Mouse (Mus musculus) CD4-positive, CD25-positive, alpha-beta regulatory T cell, adult 4 months (primary cell): ENCODE measurements around the gene Kif26a. TPM values are rescaled to one million over a fixed set of nuclear protein-coding genes. Genes with fewer than 3 reads are reported as not detected.

ENCODE experiments used
- ATAC-seq: one replicate; pipeline ENCODE4 v1.8.0; 2017
- polyA plus RNA-seq, 2 experiments: library from polyadenylated mRNA; unstranded; fragments of 100-300 nt; shearing (Covaris generic); gene quantifications; one replicate each; pipeline ENCODE4 v1.2.1; 2017

Gene Kif26a
- polyA plus RNA-seq, 2 experiments from 2014 or later: not detected

DNA sequence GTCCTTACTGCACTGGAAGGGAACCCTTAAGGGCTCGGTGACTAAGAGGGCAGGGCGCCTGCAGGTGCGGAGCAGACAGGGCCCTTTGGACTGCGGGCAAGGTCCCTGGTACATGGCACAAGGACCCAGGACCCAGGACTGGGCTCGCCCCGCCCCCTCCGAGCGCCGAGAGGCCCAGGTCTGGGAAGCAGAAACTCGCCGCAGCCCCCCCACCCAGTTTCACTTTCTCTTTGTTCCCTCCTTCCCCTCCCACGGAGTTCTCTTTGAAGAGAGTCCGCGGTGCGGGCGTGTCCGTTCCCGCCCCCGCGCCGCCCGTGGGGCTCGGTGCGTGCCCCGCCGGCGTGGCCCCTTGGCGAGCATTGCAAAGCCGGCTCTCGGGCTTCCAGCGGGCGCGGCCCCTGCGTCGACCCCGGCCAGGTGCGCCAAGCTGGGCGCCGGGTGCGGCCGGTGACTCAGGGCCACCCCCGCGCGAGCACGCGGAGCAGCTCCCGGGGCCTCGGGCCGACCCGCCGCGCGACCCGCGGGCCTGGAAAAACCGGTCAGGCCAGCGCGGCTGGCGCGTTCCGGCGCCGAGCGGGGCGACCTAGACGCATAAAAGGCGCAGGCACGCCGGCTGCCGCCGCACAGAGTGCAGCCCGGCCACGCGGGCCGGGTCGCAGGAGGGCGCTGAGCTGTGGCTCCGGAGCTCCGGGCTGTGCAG is 15.7 kb upstream of the Kif26a start:
- ATAC-seq: peak; percentile 85

DNA sequence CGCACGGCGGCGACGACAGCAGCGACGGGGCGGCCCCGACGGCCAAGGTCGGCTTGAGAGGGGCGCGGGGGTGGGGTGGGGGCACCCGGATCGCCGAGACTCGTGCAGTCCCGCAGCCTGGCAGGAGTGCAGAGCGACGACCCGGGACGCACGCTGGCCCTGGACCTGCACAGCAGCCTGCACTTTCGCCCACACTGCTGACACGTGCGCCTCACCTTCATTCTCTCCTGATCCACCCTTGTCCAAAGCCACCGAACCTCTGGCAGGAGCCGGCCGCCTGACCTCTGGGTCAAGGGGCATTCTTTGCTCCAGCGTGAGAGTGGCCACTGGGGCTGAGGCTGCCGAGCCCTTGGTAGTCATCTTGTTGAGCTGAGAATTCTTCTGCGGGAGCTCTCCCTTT is 15.1 kb upstream of the Kif26a start:
- no peak for ATAC-seq

DNA sequence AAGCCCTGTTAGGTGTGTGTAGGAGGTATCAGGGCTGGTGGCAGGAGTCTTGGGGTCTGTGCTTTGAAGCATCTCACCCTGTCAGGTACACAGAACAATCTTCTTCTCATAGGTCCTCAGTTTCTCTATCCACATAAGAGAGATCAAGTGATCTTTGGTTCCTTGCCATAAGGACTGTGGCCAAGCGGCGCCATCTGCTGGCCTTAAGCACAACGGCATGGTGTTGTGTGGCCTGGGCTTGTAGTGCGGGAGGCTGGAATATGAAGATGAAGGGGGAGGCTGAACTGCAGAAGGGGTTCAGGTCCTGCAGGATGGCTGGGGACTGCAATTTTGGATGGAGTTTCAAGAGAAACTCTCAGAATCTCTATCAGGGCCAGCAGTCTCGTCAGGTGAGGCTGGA is 5.8 kb upstream of the Kif26a start:
- peak; percentile 74 for ATAC-seq

DNA sequence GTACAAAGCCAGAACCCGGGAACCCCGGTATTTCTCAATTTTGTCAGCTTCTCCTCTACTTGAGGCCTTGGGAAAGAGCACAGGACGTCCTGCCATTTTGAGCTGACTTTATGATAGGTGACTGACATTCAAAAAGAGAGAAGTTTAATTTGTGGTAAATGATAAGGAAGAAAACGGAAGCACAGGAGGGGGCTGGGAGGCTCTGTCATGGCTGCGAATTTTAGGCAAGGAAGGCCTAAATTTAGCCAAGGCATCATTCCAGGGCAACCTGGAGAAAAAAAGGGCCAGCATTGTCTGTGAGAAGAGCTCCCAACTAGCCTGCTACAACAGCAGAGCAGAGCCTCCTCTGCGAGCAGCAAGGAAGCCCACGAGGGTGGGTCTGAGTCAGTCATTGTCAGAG is 5.3 kb upstream of the Kif26a start:
- no peak for ATAC-seq

DNA sequence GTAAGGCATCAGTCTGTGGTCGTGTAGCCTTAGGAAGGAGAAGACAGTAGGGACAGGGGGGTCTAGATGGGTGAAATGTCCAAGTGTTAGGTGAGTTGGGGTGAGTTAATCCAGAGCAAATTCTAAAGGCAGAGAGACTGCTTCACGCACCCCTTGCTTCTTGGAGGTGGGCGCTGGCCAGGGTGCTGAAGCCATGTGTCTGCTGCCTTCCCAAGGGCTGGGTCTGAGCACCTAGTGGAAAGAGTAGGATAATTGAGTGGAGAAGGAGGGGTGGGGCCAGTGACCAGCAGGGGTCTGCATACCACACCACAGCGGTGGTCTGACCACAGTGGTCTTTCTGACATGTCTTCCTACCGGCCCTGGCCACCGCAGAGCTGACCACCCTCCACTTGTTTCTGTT is 4.7 kb upstream of the Kif26a start:
- no peak for ATAC-seq

DNA sequence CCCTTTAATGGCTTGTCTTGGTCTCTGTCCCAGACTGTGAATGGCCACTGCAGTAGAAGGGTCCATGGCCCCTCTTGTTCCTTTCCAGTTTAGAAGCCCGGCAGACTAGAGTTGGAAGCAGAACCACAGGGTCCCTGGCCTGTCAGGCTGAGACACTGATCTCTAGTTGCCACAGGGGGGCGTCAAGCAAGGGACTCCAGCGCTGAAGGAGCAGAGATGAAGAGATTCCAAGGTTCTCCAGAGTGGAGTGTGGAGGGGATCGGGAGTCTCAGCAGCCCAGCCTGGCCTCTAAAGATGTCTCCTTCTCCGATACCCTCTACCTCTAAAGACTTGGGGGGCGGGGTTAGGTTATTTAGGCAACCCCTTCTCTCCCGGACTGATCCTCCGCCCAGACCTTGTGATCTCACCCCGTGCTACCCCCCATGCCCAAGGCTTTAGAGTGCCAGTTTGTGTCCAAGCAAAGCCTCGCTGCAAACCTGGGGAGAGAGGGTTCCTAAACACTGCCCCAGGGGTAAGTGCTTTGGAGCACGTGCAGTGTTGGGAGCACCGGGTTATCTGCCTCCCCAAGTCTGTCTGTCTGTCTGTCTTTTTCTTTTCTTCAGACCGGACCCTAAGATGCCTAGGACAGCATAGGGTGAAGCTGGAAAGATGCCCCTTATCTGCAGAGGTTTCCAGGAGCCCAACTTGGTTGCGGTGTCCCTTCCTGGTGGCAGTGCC is 2.7 kb upstream of the Kif26a start:
- no peak for ATAC-seq

DNA sequence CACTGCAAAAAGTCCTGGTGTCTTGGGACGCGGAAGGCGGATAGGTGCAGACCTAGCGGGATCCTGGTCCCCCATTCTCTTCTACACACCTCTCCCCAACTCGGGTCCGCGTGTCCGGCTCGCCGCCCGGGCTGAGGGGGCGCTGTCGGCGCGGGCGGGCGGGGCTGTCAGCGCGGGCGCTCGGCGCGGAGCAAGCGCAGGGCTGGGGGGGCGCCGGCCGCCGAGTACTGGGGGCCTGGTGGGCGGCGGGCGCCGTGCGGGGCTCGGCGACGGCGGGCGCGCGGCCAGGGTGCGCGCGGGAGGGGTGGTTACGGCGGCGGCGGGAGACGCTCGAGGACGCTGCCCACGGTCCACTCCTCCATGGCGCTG is 2.2 kb upstream of the Kif26a start:
- ATAC-seq: no peak

DNA sequence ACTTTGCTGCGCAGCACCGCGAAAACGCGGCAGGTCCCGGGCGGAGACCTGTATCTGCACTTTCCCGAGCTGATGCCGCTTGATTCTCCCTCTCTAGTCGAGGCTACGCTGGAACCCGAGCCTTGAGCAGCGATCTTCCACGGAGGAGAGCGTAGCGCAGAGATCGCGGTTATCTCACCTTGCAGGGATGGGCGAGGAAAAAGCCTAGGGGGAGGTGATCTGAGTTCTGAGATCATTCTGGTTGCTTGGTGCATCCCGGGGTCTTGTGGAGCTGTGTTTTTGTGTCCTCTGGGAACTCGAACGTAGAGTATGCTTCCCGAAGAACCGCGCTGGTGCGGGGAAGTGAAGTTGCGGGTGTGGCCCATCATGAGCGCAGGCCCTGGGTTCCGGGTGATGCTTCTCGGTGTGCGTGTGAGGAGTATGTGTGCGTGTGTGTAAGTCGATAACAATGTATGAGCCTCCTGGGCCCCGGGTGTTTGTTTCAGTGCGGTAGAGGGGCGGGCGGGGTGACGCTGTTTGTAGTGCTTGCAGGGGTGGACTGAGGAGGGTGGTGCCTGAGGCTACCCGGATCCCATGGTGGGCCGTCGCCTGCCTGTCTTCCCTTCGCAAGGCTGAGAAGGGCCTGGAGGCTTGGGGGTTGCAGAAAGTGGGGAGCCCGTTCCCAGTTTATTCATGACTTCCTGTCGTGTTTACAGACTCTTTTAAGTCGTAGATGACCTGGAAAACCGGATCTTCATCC is 1.5 kb upstream of the Kif26a start:
- ATAC-seq: no peak

DNA sequence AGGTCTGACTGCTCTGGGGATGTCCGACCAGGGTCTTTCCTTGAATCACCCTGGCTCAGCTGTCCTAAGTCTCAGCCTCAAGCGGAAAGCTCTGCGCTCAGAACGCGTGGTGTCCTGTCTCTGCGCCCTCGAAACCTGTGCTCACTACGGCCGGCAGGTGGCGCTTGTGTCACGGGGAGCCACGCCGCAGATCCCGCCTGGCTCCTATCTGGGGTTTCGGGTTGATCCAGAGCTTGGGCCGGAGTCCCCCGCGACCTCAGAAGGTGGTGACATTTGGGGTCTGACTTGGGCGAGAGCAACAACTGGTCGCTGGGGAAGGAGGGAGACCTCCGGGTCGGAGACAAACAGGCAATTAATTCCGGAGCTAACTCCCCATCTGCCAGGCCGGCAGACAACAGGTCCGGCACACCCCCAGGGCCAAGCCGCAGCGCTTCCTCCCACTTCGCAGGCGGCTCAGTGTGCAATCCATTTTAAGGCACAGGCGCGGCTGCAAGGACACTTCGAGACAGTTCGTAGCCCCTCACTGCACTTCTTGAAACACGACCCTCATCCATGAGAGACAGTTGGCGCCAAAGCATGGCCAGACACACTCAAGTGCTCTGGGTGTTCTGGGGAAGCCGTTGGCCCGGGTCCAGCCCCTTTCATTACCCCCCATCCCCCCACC is 665 bp upstream of the Kif26a start:
- peak; percentile 68 for ATAC-seq

DNA sequence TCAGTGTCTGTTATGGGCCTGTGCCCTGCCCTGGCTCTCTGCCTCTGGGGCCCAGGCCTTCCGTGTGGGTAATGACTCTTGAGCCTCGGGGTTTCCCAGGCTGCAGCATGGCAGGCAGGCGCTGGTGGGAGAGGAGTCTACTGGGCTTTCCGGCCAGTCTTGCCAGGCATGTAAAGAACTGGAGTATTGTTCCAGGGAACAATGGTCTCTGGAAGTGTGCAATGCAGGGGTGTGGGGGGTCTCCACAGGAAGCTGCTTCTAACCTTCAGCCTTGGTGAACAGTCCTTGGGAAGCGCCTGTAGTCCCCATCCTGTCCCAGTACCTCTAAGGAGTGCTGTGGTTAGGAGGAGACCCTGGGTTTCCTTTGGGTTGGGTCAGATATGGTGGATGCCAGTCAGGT is 1.4 kb downstream of the Kif26a start:
- ATAC-seq: no peak

DNA sequence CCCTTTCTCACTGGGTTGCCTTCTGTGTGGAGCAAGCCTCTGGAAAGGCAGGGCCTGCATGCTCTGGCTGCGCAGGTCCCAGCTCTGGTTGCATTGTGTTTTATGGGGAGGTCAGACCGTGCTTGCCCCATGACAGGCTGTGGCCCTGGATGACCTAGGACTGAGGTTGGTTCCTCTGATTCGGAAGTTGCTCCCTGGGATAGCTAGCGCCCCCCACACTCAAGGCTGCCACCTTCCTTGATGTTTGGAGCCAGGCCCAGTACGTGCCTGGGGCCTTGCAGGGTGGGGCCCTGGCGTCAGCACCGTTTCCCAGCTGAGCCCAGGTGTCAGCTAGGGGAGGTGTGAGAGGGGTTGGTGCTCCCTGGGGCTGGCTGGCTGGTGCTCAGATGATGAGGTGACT is 4.0 kb downstream of the Kif26a start:
- no peak for ATAC-seq

DNA sequence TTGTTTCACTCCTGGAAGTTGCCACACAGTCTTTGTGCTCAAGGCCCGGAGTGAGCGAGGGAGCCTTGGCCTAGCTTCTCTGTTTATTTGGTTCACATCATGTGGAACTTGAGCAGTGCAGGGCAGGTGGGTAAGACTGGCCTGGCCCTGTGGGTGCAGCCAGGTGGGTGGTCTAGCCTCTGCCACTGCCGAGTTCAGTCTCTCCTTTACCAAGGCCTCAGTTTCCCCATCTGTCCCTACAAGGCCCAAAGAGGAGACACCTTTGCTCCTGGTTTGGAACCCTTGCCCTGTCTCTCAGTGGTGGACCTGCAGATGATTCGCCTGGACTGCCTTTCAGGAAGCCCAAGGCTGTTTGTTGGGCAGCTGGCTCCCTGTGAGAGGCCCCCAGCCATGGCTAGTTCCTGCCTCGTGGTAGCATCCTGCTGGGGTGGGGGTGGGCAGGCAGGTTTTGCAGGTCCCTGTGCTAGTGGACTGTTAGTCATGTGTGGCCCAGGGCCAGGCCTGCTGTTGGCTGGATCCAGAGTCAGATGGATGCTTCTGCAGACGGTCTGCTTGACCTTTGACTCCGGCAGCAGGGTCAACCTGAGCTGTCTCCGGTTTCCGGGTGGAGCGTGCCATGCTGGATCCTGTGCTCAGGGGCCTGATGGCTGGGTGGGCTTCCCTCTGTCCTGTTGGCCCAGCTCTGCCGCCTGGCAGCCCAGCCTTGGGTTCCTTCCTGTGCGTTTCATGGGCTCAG is 5.4 kb downstream of the Kif26a start:
- no peak for ATAC-seq

DNA sequence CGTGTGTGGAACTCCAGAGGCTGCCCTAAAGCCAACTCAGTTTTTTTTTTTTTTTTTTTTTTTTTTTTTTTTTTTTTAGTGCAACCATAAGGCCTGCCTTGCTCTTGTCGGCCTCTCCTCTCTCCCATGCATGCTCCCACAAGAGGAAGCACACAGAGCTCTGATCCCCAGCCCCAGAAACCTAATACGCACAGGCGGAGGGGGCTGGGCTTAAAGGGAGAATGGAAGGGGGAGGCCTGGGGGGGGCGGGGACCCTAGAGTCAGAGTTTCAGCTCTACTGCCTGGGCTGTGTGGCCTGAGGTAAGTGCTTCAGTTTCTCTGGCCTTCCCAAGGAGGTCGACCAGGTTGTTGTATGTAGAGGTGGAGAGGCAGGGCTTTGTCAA is 6.0 kb downstream of the Kif26a start:
- ATAC-seq: no peak

DNA sequence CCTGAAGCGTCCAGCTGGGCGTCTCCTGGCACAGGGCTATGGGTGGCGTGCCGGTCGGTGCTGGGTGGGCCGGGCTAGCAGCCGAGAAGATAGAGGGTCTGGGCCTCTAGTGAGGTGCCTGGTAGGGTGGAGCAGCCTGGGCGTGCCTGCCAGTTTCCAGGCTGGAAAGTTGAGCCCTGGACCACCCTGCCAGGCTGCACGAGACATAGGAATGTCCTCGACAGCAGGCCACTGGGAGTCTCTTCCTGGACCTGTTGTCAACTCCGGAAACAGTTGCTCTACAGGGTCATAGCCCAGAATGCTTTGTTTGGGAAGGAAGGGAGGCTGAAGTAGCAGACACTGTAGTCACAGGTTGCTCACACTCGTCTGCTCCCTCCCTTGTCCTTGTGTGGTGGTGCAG is 7.6 kb downstream of the Kif26a start:
- ATAC-seq: no peak

DNA sequence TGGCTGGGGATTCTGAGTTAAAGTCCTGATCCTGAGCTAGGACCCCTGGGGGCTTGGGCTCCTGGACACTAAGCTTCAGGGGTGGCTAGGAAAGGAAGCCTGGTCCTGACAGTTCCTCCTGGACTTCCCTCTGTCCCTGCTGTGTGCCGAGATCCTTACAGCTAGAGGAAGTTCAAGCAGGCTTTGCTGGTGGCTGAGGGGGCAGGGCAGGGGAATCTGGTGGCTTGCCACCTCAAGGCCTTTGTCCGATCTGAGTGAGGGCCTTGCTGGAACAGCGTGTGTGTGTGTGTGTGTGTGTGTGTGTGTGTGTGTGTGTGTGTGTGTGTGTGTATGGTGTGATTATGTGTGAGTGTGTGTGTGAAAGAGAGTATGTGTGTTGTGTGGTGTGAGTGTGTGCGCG is 8.5 kb downstream of the Kif26a start:
- no peak for ATAC-seq

DNA sequence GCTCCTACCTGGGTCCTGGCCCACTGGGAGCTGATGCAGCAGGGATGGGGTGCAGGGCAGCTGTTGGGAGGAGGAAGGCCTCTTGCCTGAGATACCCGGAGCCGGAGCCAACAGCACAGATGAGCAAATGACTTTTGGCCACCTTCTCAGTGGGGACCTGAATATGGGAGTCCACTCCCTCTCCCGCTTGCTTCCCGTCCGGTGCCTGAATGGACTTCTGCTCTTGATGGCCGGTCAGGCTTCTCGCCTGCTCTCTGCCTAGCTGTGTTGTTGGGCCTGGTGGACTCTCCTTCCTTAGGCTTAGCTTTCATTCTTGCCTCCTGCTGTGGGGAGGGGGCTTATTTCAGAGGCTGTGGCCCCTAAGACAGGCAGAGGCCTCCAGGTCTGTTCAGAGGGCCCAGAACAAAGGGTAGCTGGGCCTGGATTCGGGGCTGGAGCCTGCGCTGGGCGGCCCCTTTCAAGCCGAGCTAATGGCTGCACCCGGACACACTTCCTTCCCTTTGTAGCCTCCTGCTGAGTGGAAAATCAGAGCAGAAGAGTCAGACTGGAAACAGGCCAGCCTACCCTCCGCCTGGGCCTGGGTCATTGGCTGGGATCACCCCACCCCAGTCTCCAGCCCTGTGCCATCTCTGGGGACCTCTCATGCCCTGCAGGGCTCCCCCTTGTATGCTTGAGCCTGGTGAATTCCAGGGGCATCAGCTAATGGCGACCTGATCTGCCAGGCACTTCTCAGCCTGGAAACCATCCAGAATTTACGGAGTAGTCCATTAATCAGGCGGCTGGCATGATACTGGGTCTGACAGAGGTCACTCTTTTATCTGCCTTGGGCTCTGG is 9.4 kb downstream of the Kif26a start:
- no peak for ATAC-seq

DNA sequence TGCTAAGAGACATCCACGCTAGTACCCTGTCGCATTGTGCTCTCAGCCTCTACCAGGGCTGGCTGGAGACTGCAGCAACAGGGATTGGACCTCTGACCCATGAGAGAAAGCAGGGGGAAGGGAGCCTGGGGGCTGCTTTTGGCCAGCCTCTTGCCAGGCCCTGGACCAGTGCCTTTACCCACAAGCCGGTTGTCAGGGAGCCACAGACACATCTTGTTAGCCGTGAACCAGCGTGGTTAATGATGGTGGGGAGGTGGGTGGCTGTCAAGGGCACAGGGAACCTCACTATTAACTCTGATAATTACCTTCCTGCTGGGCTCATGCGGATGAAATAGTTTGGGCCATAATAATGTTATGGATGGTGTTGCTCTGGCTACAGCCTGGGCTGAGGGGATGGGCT is 10.8 kb downstream of the Kif26a start:
- ATAC-seq: no peak

DNA sequence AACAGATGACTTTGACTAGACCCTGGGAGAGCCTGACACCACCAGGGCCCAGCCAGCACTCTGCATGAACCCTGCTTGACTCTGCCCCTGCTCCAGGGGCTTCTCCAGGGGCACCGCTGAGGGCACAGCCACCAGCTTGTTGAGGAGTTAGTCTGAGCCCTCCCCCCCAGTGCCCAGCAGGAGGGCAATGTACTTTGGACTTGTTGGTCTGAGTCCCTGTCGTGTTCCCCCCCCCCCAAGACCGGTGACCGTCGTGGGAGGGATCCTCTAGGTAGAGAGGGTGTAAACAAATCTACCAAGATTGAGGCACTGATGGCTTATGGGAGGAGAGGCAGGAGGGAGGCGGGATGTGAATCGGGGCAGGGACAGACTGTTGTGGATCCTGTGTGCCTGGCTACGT is 12.2 kb downstream of the Kif26a start:
- ATAC-seq: no peak

DNA sequence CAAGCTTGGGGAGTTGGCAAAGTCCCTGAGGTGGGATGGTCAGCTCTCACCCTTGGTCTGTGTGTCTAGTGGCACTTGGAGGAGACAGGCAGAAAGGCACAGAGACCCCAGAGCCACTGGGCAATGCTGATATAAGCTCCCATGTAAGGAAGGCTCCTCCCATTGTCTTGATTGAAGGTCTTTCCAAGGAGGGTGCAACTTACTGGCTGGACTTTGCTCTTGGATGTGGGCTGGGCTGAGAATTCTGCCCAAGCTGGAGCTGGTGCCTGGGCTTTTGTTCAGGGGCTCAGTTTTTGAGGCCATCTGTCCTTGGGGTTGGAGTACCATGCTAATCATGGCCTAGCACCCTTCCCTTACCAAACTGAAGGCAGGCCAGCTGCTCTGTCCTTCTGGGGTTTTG is 12.8 kb downstream of the Kif26a start:
- no peak for ATAC-seq

DNA sequence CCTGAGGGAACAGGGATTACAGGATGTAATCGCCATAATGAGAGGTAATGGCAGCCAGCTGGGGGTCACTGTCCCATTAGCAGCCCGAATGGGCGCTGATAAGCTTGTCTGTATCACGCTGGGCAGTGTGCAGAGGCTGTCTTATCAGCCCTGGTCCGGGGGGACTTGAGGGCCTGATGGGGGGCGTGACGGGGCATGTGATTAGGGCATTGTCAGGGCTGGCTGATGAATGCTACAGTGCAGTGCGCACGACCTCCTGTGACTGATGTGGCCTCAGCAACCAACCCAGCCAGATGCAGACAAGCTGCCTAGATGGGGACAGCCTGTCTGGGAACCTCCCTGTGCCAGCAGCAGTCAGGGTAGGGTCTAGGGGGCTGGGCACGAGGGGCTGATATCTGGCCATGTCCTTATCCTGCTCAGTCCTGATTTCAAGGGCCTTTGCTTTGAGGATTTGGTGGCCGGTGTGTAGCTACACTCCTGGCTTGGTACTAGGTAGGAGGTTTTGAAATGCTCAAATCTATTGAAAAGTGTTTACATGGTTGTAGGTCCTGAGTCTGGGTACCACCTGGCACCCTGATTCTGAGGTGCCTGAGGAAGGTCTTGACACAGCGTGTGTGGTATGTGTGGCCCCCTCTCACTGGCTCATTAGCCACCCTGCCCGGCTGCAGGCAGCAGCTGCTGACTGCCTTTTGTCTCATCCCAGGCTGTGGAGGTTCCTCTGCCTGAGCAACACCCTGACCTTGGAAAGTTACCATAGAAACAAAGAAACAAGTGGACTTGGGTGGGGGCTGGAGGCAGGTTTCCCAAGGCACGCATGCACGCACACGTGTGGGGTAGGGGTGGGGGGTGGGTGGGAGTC is 18.2 kb downstream of the Kif26a start:
- no peak for ATAC-seq

DNA sequence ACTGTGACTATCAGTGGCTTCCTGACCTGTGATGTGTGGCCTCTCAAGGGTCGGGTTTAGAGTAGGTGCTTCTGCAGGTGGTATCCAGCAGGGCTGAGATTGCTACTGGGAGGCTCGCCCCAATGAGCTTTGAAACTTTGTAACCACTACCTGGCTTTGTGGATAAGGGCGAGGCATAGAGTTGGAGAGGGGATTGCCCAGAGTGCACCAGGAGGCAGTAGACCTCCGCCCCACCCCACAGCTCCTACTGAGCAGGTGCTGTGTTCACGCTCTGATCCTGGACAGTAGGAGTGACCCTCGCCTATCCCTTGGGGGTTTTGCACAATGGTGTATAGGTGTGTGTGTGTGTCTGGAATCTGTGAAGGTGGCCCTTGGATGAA is 18.8 kb downstream of the Kif26a start:
- no peak for ATAC-seq
